Mouse (Mus musculus) B cell, adult 2 months (primary cell): ENCODE results near the gene Stk4.

Experiments used
- DNase-seq, 2 experiments: peaks; one replicate each; pipeline ENCODE4 v3.0.0; 2022

Stk4 gene

DNA sequence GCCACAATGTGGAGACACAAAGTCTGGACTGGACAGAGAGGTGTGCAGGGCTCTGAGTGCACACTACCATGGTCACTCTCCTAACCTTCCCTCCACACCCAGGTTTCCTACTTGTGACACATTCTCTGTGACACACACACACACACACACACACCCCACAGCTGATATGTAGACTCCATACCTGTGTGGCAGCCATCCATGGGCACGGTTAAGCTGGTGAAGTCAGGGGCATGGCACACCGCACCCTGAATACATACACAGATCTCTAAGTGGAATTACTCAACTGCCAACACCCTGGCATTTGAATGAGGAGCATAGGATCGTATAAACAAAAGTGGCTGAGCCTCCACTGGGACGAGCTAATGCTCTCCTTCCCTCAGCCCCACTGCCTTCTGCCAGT lies 110.6 kb downstream of the Stk4 start:
- DNase-seq = no peak

DNA sequence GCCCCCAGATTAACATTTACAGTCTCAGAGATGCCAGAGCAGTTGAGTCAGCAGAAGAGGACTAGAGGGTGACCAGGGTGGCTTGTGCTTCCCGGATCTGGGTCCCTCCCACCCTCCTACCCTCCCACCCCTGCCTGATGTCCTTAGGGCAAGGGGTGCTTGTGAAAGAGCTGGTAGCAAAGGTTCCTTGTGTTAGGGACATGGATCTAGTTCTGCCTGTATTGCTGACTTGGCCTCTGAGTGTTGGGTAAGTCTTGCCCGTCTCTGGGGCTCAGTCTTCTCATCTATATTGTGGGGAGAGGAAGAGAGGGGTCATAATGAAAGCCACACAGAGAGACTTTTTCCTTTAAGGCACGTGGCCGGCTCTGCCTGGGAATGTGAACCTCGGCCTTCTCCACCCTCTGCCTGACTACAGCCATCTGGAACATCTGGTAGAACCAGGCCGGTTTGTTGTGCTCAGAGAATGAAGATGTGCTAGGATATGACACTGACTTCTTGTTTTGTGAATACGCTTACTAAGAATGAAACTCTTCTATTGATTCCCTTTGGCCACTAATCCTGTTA lies 112.7 kb downstream of the Stk4 start, which contains the start of gene Wfdc5:
Gene Wfdc5 (minus strand): TSS at position 51 of the 564 bp plus-strand sequence.
- no peak for DNase-seq

DNA sequence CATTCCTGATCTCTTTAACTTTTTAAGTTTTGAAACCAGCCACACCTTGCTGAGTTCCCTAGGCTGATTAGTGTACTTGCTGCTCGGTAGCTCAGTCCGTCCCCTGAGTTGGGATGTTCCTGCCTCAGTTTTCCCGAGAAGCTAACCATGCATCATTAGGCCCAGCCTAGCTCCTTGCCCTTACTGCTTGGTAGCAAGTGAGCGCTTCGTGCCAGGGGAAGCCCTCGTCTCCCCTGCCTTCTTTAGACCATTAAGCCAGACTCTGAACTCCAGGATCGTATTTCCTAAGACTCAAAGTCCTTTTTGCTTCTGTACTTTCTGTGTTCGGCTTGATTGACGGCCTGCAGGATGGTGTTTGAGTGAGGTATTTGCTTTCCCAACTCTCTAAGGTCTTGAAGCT lies 113.2 kb downstream of the Stk4 start:
- no peak for DNase-seq

DNA sequence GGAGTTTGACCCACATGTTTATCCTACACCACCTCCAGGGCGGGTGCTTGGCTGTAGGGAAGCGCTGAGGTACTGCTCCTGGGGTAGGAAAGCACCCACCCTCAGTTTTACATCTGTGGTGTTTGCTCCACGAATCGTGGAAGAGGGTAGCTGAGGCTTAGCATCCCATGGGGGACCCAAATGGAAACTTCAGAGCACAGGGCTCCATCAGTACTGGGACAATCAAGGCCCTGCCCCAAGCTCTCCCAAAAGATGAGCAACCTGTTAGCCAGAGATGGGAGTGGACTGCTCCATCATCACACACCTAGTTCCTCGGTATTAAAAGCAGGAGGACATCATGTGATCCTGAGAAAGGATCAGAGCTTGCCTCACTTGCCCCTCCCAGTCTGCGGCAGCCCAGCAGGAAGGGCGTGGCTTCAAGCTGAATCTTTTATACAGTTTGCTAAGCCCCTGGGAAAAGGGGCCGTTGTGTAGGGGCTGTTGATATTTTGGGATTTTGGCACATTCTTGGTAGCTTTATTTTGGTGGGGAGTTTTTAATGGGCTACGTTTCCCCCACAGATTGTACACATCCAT lies 114.1 kb downstream of the Stk4 start:
- DNase-seq = no peak

DNA sequence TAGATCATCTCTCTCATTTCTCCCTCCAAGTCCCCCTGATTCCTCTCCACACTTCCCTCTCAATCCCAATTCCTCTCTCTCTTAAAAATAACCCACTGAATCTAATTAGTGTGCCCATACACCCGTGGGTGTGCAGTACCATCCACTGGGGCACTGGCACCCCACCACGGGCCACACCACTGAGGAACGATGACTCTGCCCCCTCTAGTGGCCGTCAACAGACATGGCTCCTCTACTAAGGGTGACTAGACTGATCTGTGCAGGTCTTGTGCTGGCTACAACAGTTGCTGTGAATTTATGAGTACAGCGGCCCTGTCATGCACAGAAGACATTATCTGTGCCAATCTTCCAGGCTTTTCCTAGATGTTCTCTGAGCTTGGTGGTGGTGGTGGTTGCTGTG lies 118.6 kb downstream of the Stk4 start:
- DNase-seq = peak; percentile 45 to 54

DNA sequence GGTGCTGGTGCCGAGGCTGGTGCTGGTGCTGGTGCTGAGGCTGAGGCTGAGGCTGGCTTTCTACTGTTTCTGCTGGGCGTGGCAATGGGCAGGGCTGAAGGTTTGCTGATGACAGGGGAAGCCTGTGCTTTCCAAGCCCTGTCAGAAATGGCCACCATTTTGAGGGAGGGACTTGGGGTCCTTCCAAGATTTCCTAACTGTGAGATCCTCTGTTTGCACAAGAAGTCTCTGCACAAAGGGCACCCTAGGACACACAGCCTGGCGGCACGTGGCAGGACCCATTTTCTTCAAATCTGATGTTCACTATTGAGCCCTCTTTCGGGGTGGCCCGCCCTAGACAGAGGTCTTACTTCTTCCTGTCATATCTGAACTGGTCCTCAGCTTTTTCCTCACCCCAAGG lies 120.5 kb downstream of the Stk4 start, which contains the start of gene Wfdc12:
Gene Wfdc12 (minus strand): TSS at position 33 of the 400 bp plus-strand sequence.
- no peak for DNase-seq

DNA sequence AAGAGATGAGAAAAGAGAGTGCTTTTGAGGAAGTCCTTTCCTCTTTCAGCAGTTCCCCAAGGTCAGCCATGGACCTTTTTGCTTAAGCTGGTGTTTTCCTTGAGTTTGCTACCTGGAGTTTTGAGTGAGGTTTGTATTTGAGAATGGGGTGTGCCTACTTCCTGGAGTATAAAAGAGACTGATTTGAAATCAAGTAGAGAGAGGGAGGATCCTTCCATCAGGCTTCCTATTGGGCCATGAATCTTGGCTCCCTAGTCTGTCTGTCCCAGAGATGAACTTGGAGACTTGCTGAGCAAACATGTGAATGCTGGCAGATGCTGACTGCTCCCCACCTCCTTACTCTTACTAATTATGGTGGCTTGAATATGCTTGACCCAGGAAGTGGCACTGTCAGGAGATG lies 122.2 kb downstream of the Stk4 start:
- DNase-seq = no peak

DNA sequence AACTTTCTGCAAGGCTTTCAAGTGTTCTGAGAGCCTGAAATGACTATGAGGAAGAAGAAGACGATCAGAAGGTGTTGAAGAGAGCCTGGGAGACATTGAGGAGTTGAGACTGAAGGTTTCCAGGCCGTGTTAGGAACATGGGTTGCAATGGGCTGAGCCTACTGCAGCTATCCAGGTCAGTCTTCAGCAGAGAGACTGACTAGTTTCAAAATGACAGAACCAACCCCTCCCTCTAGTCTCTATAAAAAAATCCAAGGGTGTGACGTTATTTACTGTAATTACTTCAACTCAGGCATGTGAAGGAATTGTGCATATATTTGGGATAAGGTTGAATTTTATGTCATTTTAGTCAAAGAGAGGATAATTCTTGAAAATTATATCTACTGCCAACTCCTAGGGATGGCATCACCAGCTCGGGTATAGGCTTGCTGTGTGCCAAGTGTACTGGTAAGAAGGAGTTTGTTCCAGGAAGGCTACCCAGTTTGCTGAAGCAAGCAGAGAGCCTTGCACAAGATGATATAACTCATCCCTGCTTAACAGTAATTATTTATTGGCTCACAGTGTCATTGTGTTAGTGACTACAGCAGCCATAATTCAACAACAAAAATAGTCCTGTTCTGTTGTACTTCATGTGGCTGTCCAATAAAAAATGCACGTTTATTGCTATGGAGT lies 125.0 kb downstream of the Stk4 start:
- DNase-seq = no peak

DNA sequence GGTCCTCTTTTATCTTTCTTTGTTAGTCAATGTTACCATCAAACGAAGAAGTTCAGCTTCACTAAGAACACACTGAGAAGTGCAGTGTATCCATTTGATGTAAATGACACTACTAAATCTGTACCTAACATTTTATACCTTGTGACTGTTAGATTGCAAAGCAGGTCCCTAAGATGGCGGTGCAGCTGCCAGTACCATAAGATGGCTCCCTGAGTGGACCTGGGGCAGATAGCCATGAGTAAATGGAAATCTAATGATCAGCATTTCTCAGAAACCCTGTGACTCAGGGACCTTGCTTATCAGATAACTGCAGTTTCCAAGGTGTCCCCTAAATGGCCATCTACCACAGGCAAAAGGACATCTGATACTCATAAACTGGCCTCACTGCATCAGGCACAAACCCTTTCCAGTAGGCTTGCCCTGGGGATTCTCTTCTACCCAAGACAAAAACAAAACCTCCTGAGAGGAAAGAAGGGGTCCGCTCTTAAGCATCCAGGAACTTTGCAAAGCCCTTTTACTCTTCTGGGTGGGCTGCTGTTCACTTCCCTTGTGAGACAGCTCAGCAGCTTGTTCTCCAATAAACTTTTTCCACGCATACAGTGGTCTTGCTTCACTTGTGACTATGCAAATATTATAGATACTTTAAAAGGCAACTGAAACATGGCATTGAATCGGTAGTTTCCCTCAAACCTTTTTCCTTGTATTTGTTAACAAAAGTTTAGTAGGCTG lies 126.0 kb downstream of the Stk4 start:
- DNase-seq = no peak

DNA sequence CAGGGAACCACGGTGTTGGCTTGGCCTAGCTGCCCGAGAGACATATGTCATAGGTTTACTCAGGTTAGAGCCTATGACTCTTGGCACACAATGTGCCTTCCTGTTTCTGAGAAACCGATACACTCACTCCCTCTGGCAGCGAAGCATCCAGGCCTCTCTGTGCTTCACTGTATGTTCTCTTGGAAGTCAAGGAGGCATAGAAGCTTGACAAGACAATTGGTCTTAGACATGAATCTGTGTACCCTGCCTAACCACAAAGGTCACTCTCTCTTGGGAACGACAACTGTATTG lies 126.5 kb downstream of the Stk4 start:
- no peak for DNase-seq

DNA sequence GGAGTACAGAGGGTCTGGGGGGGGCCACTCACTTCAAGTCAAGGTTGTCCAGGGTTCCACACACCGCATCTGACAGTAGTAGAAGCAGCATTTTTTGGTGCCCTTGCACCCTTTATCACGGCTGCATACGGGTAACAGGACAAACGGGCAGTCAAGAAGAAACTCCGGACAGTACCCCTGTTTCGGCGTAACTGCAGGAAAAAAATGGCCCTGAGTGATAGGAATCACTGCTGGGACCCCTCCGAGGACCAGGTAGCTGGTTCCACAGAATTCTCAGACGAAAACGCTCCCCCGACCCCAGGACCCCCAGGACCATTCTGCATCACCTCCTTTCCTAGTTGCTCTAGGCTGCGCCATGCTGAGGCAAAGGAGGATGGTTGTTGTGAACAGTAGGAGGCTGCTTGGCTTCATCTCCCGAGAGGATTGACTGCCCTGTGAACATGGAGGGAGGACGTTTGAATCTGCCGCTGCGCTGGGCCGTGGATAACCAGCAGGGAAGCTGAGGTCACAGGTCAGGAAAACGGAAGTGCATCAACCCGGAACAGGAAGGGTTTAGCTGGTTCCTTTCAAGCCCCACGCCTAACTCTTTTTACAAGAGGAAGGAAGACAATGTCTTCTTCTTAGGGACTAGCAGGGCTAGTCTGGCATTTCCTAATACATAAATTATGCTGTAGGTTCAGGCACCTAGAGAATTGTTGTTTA lies 129.7 kb downstream of the Stk4 start, which contains the start of gene Wfdc15a:
Gene Wfdc15a (minus strand): TSS at position 505 of the 702 bp plus-strand sequence.
- DNase-seq = no peak
